Mouse (Mus musculus) naive thymus-derived CD4-positive, alpha-beta T cell, adult 2 months (primary cell): ENCODE measurements at regions not wholly inside any gene's neighbourhood (a gene's known extent, or its start where the extent isn't known, plus 50 kb on each side); places are given as distances from the start of the nearest gene placed in this dataset.

Source experiments
- DNase-seq: peaks from one replicate; pipeline ENCODE4 v3.0.0-alpha.2; 2011; ENCODE audit warnings: low read depth

- DNase-seq, result peak; percentile 44
Observed at GRCm38 (mm10) chr8:34546815-34547214, 435.3 kb upstream of the Gm10131 start.

GRCm38 (mm10) chr8:34542361-34543038 is 431.0 kb upstream of the Gm10131 start:
- DNase-seq, result peak; percentile 7

GRCm38 (mm10) chr8:34539232-34539631 is 427.7 kb upstream of the Gm10131 start:
- no peak for DNase-seq

- DNase-seq, result no peak
Observed at GRCm38 (mm10) chr8:34535434-34535833, 423.9 kb upstream of the Gm10131 start.

GRCm38 (mm10) chr8:34533421-34533820 is 421.9 kb upstream of the Gm10131 start:
- no peak for DNase-seq

GRCm38 (mm10) chr8:34530896-34531679 is 419.6 kb upstream of the Gm10131 start:
- no peak for DNase-seq

- DNase-seq, result no peak
Observed at GRCm38 (mm10) chr8:34530046-34530445, 418.5 kb upstream of the Gm10131 start.

GRCm38 (mm10) chr8:34529452-34529851 is 417.9 kb upstream of the Gm10131 start:
- no peak for DNase-seq

GRCm38 (mm10) chr8:34528213-34528612 is 416.7 kb upstream of the Gm10131 start:
- no peak for DNase-seq

GRCm38 (mm10) chr8:34525231-34525630 is 413.7 kb upstream of the Gm10131 start:
- DNase-seq, result no peak

GRCm38 (mm10) chr8:34523849-34524248 is 412.3 kb upstream of the Gm10131 start:
- DNase-seq, result no peak

- DNase-seq, result no peak
Observed at GRCm38 (mm10) chr8:34521316-34521715, 409.8 kb upstream of the Gm10131 start.

GRCm38 (mm10) chr8:34520664-34521063 is 409.1 kb upstream of the Gm10131 start:
- no peak for DNase-seq

GRCm38 (mm10) chr8:34513459-34514090 is 402.0 kb upstream of the Gm10131 start:
- DNase-seq, result no peak

- DNase-seq, result no peak
Observed at GRCm38 (mm10) chr8:34505829-34506555, 394.5 kb upstream of the Gm10131 start.

- DNase-seq, result no peak
Observed at GRCm38 (mm10) chr8:34505102-34505501, 393.6 kb upstream of the Gm10131 start.

- no peak for DNase-seq
Observed at GRCm38 (mm10) chr8:34502606-34503162, 391.1 kb upstream of the Gm10131 start.

- DNase-seq, result no peak
Observed at GRCm38 (mm10) chr8:34499196-34499595, 387.7 kb upstream of the Gm10131 start.

GRCm38 (mm10) chr8:34496751-34497150 is 385.2 kb upstream of the Gm10131 start:
- DNase-seq, result no peak

- DNase-seq, result no peak
Observed at GRCm38 (mm10) chr8:34495974-34496373, 384.4 kb upstream of the Gm10131 start.

- no peak for DNase-seq
Observed at GRCm38 (mm10) chr8:34488746-34489400, 377.3 kb upstream of the Gm10131 start.
